Mouse (Mus musculus): ENCODE measurements around the gene Fgf8. TPM values are rescaled to one million over a fixed set of nuclear protein-coding genes. Genes with fewer than 3 reads are reported as not detected.
A peak's percentile ranks its signal among the peaks of the same experiment; 100 is the strongest.

Fgf8 gene
- total RNA-seq, 1 experiment = 1.5 TPM

DNA sequence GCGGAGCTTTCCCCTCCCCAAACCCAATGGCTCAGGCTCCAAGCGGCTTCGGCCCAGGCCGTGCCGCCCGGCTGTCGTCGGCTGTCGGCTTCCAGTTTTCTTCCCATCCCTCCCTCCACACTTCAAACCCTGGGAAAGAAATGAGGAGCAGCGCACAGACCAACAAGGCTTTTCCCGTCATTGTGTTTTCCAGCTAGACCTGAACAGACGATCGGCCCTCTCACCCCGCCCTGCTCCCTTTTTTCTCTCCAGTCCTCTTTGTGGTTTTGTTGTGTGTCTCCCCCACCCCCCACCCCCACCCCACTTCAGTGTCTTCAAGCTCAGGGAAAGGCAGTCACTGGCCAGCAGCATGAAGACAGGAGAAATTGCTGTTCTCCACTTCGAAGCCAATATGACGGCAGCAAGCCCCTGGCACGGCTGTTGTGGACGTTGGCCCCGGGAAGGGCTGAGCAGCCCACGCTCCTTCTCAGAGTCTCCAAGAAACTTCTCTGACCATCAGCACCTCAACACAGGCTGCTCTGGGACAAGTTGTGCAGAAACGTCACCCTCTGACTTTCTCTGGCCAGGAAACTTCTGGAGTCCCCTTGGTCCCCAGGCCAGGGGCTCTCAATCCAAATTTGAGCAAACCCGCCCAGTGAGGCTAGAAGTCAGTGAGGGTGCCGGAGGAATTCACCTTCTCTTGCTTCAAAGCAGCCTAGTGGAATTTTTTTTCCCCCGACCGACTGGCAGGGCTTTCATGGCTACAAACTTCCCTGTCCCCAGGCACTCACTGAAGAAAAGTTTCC, 47.0 kb downstream of the Fgf8 start:
- Histone ChIP-seq H3K9me3 (ENCODE audit: control insufficient read depth, insufficient read depth, low read depth, low read length) (no peaks in the 10 kb centered on the region), H3K4me1 (ENCODE audit: control insufficient read depth in 2 of 2, insufficient read depth in 2 of 2, low read length in 2 of 2, poor library complexity in 1 of 2) (peaks cover 0 to 6% of the 10 kb centered on the region in 2 experiments; a peak in 1 of 4 replicates), H3K36me3 (ENCODE audit: control insufficient read depth, insufficient read depth, low read length, poor library complexity, severe bottlenecking) (no peaks in the 10 kb centered on the region), H3K4me3 (ENCODE audit: insufficient read depth in 1 of 2, low read depth in 1 of 2, low read length in 2 of 2, poor library complexity in 1 of 2, severe bottlenecking in 1 of 2) (peak overlapping the region in 1 of 2 experiments; percentile 1; a peak in 1 of 4 replicates), H3K27ac (ENCODE audit: insufficient read depth, low read depth, low read length, poor library complexity, severe bottlenecking) (no peak overlapping the region), H3K9ac (ENCODE audit: insufficient read depth, low read depth, low read length, poor library complexity, severe bottlenecking) (no peak overlapping the region)
- no peak for TF ChIP-seq HCFC1 (IDR thresholded peaks at IDR 0.05; ENCODE audit: borderline replicate concordance, insufficient read depth, low read length)
- no peak for TF ChIP-seq CHD2 (IDR thresholded peaks at IDR 0.05; ENCODE audit: low read depth, low read length)
- no peak for DNase-seq (ENCODE audit: low read depth, low spot score)
- in situ Hi-C loops (cut with MboI; ENCODE audit: low sequenced_read_pairs in 2 of 2, unreplicated experiment in 2 of 2) = no loop called here

DNA sequence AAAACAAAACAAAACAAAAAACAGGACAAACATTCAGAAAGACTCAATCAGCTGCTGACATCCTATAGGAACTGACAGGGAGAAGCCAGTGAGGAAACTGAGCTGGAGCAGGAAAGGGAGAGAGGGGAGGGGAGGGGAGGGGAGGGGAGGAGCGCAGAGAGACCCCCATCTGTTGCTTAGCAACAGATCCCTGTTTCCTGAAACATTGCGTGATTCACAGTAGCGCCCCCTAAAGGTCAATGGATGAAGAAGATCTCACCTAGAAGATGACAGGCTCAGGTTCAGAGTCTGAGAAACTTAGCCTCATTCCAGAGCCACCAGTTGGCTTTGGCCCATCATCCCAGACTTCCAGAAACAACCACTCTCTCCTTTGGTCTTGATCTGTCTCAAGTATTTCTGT, 48.7 kb downstream of the Fgf8 start:
- no peak for TF ChIP-seq ZNF384 (IDR thresholded peaks at IDR 0.05; ENCODE audit: low read depth, low read length)
- no peak for TF ChIP-seq CHD2 (IDR thresholded peaks at IDR 0.05; ENCODE audit: low read depth, low read length)
- no peak for TF ChIP-seq HCFC1 (IDR thresholded peaks at IDR 0.05; ENCODE audit: borderline replicate concordance, insufficient read depth, low read length)
- no peak for TF ChIP-seq ZC3H11A (IDR thresholded peaks at IDR 0.05; ENCODE audit: borderline replicate concordance, low read depth, low read length)
- TF ChIP-seq MAFK (IDR thresholded peaks at IDR 0.05; ENCODE audit: insufficient read depth, low read depth, low read length) = no peak
- peak; percentile 62 for DNase-seq (ENCODE audit: low read depth, low spot score)
- H3K4me3 ChIP-seq (ENCODE audit: insufficient read depth in 1 of 2, low read depth in 1 of 2, low read length in 2 of 2, poor library complexity in 1 of 2, severe bottlenecking in 1 of 2) = no peak overlapping the region
- peaks cover 0 to 6% of the 10 kb centered on the region in 2 experiments; a peak in 1 of 4 replicates for H3K4me1 ChIP-seq (ENCODE audit: control insufficient read depth in 2 of 2, insufficient read depth in 2 of 2, low read length in 2 of 2, poor library complexity in 1 of 2)
- in situ Hi-C loops (cut with MboI; ENCODE audit: low sequenced_read_pairs in 2 of 2, unreplicated experiment in 2 of 2) = no loop called here
- no peak overlapping the region for H3K9ac ChIP-seq (ENCODE audit: insufficient read depth, low read depth, low read length, poor library complexity, severe bottlenecking)
- no peaks in the 10 kb centered on the region for H3K36me3 ChIP-seq (ENCODE audit: control insufficient read depth, insufficient read depth, low read length, poor library complexity, severe bottlenecking)
- H3K9me3 ChIP-seq (ENCODE audit: control insufficient read depth, insufficient read depth, low read depth, low read length) = no peaks in the 10 kb centered on the region
- no peak overlapping the region for H3K27ac ChIP-seq (ENCODE audit: insufficient read depth, low read depth, low read length, poor library complexity, severe bottlenecking)

DNA sequence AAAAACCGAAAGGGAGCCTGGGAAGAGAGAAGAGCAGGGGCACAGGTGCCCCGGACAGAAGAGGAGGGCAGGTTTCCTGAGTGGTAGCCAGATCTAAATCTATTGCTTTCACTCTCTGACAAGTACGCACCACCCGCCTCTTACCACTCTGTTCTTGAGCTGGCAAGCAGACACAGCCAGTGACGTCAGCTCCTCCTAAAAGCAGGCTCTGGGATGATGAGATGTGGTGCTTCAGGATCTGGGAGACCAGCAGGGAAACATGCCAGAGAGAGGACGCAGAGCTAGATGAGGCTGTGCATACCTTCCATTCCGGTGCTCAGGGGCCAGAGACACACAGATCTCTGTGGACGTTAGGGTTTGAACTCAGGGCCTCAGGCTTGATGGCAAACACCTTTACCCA, 50.5 kb downstream of the Fgf8 start:
- no peak for DNase-seq (ENCODE audit: low read depth, low spot score)
- no peak overlapping the region for H3K9ac ChIP-seq (ENCODE audit: insufficient read depth, low read depth, low read length, poor library complexity, severe bottlenecking)
- H3K9me3 ChIP-seq (ENCODE audit: control insufficient read depth, insufficient read depth, low read depth, low read length) = no peaks in the 10 kb centered on the region
- H3K4me1 ChIP-seq (ENCODE audit: control insufficient read depth in 2 of 2, insufficient read depth in 2 of 2, low read length in 2 of 2, poor library complexity in 1 of 2) = peaks cover 0 to 6% of the 10 kb centered on the region in 2 experiments; a peak in 1 of 4 replicates
- no peak overlapping the region for H3K4me3 ChIP-seq (ENCODE audit: insufficient read depth in 1 of 2, low read depth in 1 of 2, low read length in 2 of 2, poor library complexity in 1 of 2, severe bottlenecking in 1 of 2)
- no peaks in the 10 kb centered on the region for H3K36me3 ChIP-seq (ENCODE audit: control insufficient read depth, insufficient read depth, low read length, poor library complexity, severe bottlenecking)
- H3K27ac ChIP-seq (ENCODE audit: insufficient read depth, low read depth, low read length, poor library complexity, severe bottlenecking) = no peak overlapping the region
- TF ChIP-seq ZNF384 (IDR thresholded peaks at IDR 0.05; ENCODE audit: low read depth, low read length) (no peak), CHD2 (IDR thresholded peaks at IDR 0.05; ENCODE audit: low read depth, low read length) (no peak), MAFK (IDR thresholded peaks at IDR 0.05; ENCODE audit: insufficient read depth, low read depth, low read length) (no peak), ZC3H11A (IDR thresholded peaks at IDR 0.05; ENCODE audit: borderline replicate concordance, low read depth, low read length) (no peak), HCFC1 (IDR thresholded peaks at IDR 0.05; ENCODE audit: borderline replicate concordance, insufficient read depth, low read length) (no peak)
- in situ Hi-C loops (cut with MboI; ENCODE audit: low sequenced_read_pairs in 2 of 2, unreplicated experiment in 2 of 2) = no loop called here

DNA sequence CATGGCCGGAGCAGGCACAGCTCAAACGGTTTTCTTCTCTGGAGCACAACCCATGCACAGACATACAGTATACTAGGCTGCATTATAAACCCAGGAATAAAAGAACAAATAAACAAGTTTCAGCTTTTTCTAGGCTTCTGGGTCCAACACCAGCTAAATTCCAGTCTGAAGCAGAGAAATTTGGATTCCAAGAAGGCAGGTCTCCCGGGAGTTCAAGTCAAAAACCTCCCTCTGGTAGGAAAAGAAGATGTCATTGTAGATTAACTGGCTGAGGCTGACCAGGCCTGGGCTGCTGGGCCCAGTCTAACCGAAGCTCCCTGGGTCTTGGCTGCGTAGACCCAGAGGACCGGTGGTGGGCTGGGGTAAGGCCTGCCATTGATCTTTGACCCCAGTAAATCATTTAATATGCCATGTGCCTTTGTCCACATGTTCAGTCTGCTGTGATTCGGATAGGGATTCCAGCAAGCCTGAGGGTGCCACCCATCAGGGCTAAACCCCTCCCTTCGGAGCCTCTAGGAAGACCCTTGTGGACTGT, 51.6 kb downstream of the Fgf8 start:
- H3K9me3 ChIP-seq (ENCODE audit: control insufficient read depth, insufficient read depth, low read depth, low read length) = no peaks in the 10 kb centered on the region
- peaks cover 0 to 6% of the 10 kb centered on the region in 2 experiments; a peak in 1 of 4 replicates for H3K4me1 ChIP-seq (ENCODE audit: control insufficient read depth in 2 of 2, insufficient read depth in 2 of 2, low read length in 2 of 2, poor library complexity in 1 of 2)
- TF ChIP-seq HCFC1 (IDR thresholded peaks at IDR 0.05; ENCODE audit: borderline replicate concordance, insufficient read depth, low read length) = no peak
- no peak for TF ChIP-seq MAFK (IDR thresholded peaks at IDR 0.05; ENCODE audit: insufficient read depth, low read depth, low read length)
- no peak for TF ChIP-seq CHD2 (IDR thresholded peaks at IDR 0.05; ENCODE audit: low read depth, low read length)
- TF ChIP-seq ZNF384 (IDR thresholded peaks at IDR 0.05; ENCODE audit: low read depth, low read length) = no peak
- TF ChIP-seq ZC3H11A (IDR thresholded peaks at IDR 0.05; ENCODE audit: borderline replicate concordance, low read depth, low read length) = no peak
- no peak overlapping the region for H3K4me3 ChIP-seq (ENCODE audit: insufficient read depth in 1 of 2, low read depth in 1 of 2, low read length in 2 of 2, poor library complexity in 1 of 2, severe bottlenecking in 1 of 2)
- H3K27ac ChIP-seq (ENCODE audit: insufficient read depth, low read depth, low read length, poor library complexity, severe bottlenecking) = no peak overlapping the region
- no peak overlapping the region for H3K9ac ChIP-seq (ENCODE audit: insufficient read depth, low read depth, low read length, poor library complexity, severe bottlenecking)
- DNase-seq (ENCODE audit: low read depth, low spot score) = no peak
- in situ Hi-C loops (cut with MboI; ENCODE audit: low sequenced_read_pairs in 2 of 2, unreplicated experiment in 2 of 2) = no loop called here
- no peaks in the 10 kb centered on the region for H3K36me3 ChIP-seq (ENCODE audit: control insufficient read depth, insufficient read depth, low read length, poor library complexity, severe bottlenecking)

Measured in ES-E14 (cell line).